Mouse (Mus musculus): ENCODE measurements around the gene Zfp879. TPM values are rescaled to one million over a fixed set of nuclear protein-coding genes. Genes with fewer than 3 reads are reported as not detected.

Zfp879 gene
- polyA plus RNA-seq, 2 experiments from 2014 or later = not detected

Other genes starting within 250 kb of the Zfp879 start
- gene Adamts2, start 239.5 kb downstream of the Zfp879 start, polyA plus RNA-seq (2017; shearing (Covaris generic)) = not detected
- gene Zfp354c, start 13.8 kb downstream of the Zfp879 start, polyA plus RNA-seq (2017; shearing (Covaris generic)) = 1 to 10 TPM in 1 of 2 experiments, under 1 TPM in 1; 0.79 to 3.2 TPM
- gene Grm6, start 9.1 kb upstream of the Zfp879 start, polyA plus RNA-seq (2017; shearing (Covaris generic)) = not detected
- gene Zfp454, start 46.1 kb upstream of the Zfp879 start, polyA plus RNA-seq (2017; shearing (Covaris generic)) = not detected
- not detected for gene Zfp2, start 74.6 kb upstream of the Zfp879 start, polyA plus RNA-seq (2017; shearing (Covaris generic))
- not detected for gene Zfp354b, start 90.1 kb upstream of the Zfp879 start, polyA plus RNA-seq (2017; shearing (Covaris generic))
- gene 4933414I15Rik, start 102.2 kb upstream of the Zfp879 start, polyA plus RNA-seq (2017; shearing (Covaris generic)) = not detected
- gene Prop1, start 112.2 kb upstream of the Zfp879 start, polyA plus RNA-seq (2017; shearing (Covaris generic)) = not detected
- gene Olfr1378, start 125.0 kb upstream of the Zfp879 start, polyA plus RNA-seq (2017; shearing (Covaris generic)) = not detected
- gene Olfr1377, start 140.4 kb upstream of the Zfp879 start, polyA plus RNA-seq (2017; shearing (Covaris generic)) = not detected
- gene Olfr51, start 162.0 kb upstream of the Zfp879 start, polyA plus RNA-seq (2017; shearing (Covaris generic)) = not detected
- under 1 TPM in 1 of 2 experiments, not detected in 1; 0.20 TPM for gene Olfr54, start 172.7 kb upstream of the Zfp879 start, polyA plus RNA-seq (2017; shearing (Covaris generic))
- gene Olfr1375, start 206.6 kb upstream of the Zfp879 start, polyA plus RNA-seq (2017; shearing (Covaris generic)) = not detected
- not detected for gene Zfp354a, start 217.7 kb upstream of the Zfp879 start, polyA plus RNA-seq (2017; shearing (Covaris generic))

Data from activated CD4-positive, CD25-positive, alpha-beta regulatory T cell, adult 4 months (primary cell).